Mouse (Mus musculus) spleen, adult 2 months (tissue): ENCODE measurements around the gene Runx1.

Experiments used
- CTCF ChIP-seq: fragments of 200-500 bp; IDR thresholded peaks from 2 replicates; pipeline ENCODE4 v1.5.1; 2011; ENCODE audit warnings: mild to moderate bottlenecking, inconsistent platforms; ENCODE audit not compliant: insufficient read depth, insufficient read length, insufficient replicate concordance; ENCODE audit errors: extremely low read depth
- POLR2A ChIP-seq: fragments of 200-500 bp; IDR thresholded peaks from 2 replicates; pipeline ENCODE4 v1.6.1; 2011; ENCODE audit warnings: low read depth, low read length, inconsistent platforms

- no peak for TF ChIP-seq POLR2A
- TF ChIP-seq CTCF, result no peak
Observed at GRCm38 (mm10) chr16:92850416-92850815, 24.5 kb upstream of the Runx1 start.
